Mouse (Mus musculus) large intestine, adult 2 months (tissue): ENCODE results near the gene Pigq. TPM values are rescaled to one million over a fixed set of nuclear protein-coding genes. Genes with fewer than 3 reads are reported as not detected.

ENCODE experiments used
- DNase-seq: peaks from one replicate; pipeline ENCODE4 v3.0.0-alpha.2; 2012; ENCODE audit warnings: low read depth, low spot score
- WGBS: fragments of 180-500 bp; shearing (Covaris S2); methylation state at CpG from one replicate; pipeline ENCODE4 v1.1.7; 2018; 5-methylcytosine and 5-hydroxymethylcytosine counted together
- polyA plus RNA-seq: library from polyadenylated mRNA; depleted of rRNA; stranded (reverse); fragments of >200 nt; gene quantifications from 2 replicates; pipeline ENCODE4 v1.2.3, GENCODE M21; 2012; rRNA removed

Gene Pigq
- polyA plus RNA-seq: 73.7 and 90.3 TPM in 2 replicates

DNA sequence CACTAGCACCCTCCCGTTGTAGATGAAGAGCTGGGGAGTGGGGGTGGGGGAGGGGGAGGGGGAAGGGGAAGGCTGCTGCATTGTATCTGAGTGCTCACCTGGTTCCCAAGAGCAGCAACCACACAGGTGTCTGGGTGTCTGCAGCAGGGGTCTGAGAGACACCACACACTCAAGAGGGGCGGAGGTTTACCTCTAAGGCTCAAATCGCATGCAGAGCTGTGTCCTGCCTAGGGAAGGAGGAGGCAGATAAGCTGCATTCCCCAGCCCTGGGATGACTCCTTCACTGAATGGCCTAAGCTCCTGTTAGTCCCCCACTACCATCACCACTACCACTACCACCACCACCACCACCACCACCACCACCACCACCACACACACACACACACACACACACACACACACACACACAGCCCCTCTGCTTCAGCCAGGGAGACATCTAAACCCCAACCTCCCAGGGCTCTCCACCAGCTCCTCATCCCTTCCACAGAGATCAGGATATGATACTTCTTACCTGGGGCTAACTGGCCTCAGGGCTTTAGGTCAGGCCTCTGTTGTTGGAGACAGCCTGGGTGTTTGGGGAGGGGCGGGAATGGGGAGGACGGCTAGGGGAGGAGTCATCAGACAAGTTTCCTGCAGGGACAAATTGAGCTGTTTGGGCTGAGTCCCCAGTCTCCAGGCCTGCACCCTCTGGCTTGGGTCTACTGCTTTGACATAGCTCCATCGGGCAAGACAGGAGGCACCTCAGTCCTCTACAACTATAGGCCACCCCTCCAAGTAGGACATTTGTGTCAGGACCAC lies at the start of gene Pigq, which contains the start of gene Nhlrc4:
Gene Pigq (minus strand): TSS at position 571 of the 798 bp plus-strand sequence.
Gene Nhlrc4 (minus strand): TSS at position 596 of the 798 bp plus-strand sequence.
- WGBS: 55% methylated on average over 6 of the region's 6 CpGs
- DNase-seq: no peak

DNA sequence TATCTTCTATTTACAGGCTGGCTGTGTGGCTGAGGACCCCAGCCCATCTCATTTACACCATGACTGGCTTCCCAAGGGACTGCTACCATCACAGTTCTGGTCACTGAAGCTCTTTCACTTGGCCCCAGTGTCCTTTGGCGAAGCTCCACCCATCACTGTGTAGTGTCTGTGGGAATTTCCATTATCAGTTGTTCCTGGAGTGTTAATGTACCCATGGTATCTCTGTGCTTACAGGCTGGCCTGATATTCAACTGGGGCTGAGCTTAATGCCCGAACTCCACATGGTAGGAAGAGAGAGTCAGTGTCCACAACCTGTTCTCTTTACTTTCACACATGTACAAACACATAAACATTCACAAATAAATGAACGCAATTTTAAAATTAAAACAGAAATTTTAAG lies 48.8 kb upstream of the Pigq start:
- WGBS: 90% methylated on average over 3 of the region's 3 CpGs
- no peak for DNase-seq

DNA sequence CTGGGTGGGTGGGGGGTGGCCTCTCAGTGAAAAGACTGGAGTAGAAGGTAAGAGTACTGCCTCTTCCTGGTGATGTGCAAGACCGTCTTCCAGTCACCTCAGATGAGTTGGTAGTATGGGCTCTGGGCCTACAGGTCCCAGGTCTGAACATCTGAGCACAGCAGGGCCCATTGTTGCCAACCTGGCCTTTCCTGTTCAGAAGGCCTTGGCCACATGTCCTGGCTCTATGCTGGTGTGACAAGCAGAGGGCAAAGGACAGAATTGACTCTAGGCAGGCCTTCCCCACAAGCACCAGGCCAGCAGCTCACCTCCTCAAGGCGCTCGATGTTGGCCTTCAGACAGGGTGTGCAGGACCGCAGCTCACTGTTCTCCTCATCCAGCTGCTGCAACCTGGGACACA lies 47.5 kb upstream of the Pigq start:
- DNase-seq: no peak
- WGBS: 94% methylated on average over 4 of the region's 4 CpGs

DNA sequence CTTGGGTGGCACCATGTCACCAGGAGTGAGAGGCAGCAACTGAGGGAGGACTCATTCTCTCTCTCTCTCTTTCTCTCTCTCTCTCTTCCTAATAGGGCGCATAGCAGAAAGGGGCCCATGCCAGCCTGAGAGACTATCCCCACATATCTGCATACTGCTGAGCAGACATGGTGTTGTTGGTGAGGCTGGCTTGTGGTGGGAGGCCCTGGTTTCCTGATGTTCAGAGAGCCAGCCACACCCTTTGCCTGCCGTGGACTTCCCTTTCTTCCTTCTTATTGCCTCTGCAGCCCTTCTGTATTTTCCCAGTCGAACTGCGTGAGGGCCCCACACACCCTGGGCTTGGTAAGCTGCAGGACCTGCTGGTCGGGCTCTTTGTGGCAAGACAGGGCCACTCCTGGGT lies 45.6 kb upstream of the Pigq start:
- no peak for DNase-seq
- WGBS: 49% methylated on average over 5 of the region's 5 CpGs

DNA sequence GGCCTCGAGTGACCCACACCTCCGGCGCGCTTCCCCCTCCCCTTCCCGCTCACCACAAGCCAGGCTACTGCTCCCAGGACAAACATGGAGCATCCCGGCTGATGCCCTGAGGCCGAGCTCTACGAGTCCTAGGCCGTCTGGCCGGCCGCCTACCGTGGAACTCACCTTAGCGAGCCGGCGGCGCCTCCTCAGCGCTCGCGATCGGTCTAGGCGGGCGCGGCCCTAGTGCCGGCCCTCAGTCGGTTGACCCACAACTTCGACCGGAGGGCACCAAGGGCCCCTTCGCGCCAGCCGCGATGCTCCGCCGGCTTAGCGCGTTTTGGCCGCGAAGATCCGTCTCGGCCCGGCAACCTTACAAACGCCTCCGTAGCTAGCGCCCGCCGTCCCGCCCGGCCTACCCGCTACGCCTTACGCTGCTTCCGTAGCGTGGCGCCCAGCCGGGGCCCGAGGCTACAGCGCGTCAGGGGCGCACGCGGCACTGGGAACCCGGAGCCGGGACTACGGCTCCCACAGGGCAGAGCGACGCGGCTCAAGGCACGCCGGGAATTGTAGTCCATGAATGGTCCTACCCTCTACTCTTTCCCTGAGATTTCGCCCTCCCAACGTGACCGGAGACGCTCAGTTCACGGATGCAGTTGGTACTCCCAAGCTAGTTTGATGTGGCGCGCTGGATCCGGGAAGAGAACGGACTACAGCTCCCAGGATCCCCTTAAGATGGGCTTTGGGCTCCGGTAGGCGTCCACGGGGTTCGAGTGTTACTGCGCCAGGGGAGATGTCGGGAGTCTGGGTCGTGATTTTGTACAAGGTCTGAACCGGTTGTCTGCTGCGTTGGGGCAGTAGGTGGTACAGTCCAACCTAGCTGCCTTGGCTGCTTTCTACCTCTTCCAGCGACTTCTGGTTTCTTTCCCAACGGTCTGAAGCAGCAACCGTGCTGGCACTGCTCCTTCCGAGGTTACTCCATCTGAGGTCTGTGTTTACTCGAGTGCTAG lies 40.9 kb upstream of the Pigq start, which contains the start of gene Capn15:
Gene Capn15 (minus strand): TSS at position 491 of the 989 bp plus-strand sequence.
- DNase-seq: peak; percentile 82
- under 1% methylated on average over 91 of the region's 91 CpGs for WGBS

DNA sequence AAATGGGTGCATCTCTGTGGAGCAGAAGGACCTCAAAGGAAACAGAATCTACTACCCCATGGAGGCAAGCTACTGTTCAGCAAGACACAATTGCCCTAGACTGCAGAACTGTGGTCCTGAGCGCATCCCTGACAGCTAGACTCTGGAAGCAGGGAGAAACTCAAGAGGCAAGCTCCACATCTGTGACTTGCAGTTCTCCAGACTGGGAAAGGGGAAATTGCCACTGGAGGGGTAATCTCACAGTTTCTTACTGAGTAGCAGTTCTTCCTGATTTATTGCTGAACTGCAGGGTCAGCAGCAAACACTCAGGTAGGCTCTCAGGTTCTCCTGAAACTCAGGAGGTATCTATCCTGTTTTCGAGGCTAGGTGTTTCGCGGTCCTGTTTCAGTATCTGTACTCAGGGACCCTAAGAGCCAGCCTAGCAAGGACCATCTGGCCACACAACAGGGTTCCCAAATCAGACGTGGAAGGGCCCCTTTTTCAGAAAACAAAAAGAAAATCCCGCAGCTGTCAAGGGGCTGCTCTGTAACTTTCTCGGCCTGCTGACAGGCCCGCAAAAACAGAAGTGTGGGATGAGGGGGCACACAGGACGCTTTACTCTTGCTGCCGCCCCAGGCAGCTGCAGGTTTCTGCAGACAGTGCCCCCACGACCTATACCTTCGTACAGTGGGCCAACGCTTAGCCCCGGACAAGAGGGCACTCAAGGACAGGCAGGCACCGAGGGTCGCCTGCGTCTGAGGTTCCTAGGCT lies 40.0 kb upstream of the Pigq start:
- 6% methylated on average over 17 of the region's 17 CpGs for WGBS
- DNase-seq: no peak

DNA sequence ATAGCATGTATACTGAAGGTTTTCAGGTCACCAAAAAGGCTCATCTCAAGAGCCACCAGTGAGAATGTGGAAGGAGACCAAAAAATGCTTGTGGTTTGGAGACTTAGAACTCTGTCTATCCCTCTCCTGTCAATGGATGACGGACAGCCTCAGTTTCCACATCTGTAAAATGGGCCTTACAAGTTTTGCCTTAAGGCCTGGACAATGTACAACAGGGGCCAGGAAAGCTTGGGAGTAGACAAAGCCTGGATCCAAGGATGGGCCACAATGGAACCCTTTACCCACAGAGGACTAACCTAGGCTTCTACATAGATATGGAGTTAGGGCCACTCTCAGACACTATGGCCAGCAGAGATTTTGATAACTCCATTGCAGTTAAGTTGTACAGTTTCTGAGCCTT lies 39.3 kb upstream of the Pigq start:
- 100% methylated on average over 1 of the region's 1 CpGs for WGBS

DNA sequence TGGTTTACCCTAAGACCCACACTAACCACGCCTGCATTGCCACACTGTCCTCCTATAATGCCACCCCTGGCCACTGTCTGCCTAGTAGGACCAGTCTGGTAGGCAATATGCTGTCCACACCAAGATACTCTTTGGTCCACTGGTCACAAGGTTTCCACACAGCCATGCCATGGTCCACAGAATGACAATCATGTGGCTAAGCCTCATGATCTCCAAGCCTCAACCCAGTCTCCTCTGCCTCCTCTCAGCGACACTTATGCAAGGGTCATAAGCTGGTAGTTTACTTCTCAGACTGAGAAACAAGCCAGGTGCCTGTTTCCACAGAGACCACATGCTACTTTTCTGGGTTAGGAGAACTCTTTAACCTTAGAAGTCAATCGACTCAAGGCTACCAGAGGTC lies 38.2 kb upstream of the Pigq start:
- no peak for DNase-seq
- 85% methylated on average over 3 of the region's 3 CpGs for WGBS

More for the DNA sequence above, 39.3 kb upstream of the Pigq start:
- DNase-seq: no peak

DNA sequence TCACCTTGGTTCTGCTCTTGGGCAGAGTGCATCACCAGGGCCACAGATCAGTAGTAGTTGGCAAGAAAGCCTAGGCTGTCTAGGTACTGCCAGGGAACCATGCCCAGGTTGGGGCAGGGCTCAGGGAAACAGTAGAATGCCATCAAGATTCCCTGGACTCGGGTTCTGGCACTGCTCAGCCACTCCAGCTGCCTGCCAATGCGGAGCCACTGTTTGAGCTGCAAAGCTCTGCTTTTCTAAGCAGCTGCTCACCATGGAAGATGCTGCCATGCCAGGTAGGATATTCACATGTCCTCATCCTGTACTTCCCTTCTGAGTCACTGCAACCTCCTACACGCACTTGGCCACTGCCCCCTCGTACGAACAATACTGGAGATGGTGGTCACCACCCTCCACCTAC lies 36.1 kb upstream of the Pigq start:
- DNase-seq: no peak
- WGBS: 59% methylated on average over 5 of the region's 5 CpGs

DNA sequence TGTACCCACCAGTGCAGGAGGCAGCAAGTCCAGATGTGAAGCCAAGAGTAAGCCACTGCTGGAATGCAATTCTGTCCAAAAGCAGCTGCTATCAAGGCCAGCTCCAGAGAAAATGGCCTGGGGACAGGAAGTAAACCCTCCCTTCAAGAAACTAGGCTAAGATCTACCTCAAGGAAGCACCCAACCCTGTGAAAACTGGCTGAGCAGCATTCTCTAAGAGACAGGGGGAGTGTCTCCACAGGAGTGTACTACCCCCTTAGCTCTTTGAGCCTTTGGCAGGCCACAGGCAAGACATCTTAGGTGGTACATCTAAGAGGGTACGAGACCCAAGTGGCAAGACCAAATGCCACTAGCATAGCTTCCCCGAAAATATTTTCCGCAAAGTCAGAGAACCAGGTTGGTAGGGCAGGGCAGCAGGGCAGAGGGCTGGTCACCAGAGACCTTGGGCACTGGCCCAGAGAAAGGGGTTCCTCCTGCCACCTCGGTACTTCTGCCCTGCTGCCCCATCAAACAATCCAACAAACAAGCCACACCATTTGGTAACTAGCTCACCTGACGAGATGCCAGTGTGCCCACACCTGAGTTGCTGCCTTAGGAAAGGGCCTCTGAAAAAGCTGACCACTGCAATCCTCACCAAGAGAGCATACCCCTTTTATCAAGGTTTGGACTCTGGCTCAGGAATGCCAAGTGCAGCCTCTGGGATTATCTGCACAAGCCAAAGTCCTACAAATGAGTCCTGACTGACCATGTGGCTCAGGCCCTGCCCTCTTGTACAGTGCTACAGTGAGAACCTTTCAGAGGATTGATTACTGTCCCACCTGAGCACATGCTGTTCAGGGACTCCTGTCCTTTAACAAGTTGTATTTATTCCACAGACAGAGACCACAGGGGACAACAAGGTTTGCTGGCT lies 35.3 kb upstream of the Pigq start:
- no peak for DNase-seq
- 49% methylated on average over 5 of the region's 5 CpGs for WGBS

DNA sequence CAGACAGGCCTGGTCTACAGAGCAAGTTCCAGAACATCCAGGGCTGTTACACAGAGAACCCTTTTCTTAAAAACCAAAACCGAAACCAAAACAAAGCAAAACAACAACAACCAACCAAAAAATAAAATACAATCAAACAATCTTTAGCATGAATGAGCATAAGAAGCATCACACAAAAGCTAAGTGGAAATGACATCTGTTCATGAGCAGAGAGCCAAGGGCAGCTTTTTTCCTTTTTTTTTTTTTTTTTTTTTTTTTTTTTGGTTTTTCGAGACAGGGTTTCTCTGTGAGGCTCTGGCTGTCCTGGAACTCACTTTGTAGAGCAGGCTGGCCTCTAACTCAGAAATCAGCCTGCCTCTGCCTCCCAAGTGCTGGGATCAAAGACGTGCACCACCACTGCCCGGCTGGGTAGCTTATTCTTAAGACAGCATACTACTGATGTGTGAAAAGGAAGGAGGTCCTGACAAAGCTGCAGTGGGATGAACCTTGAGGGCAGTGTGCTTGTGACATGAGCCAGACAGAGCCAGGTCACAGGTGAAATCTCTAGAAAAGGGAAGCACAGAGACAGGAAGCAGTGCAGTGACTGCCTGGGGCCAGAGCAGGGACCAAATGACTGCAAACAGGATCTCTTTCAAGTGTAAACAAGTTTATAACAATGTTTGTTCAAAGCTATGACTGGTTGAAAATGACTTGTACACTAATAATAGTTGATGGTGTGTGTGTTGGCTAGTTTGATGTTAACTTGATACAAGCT lies 26.4 kb upstream of the Pigq start:
- no peak for DNase-seq
- 69% methylated on average over 4 of the region's 4 CpGs for WGBS

DNA sequence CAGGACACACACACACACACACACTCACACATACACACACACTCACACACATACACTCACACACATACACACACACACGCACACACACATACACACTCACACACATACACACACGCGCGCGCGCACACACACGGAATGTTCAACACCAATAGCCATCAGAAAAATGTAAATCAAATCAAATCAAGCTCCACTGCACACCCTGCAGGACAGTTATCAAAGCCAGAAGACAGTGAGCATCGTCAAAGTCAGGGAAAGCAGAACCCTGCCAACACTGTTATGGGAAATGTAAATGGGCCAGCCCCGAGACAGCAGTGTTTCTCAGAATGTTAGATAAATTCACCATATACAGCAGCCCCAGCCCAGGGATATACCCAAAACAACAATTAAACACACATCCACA lies 25.7 kb upstream of the Pigq start:
- DNase-seq: no peak
- 80% methylated on average over 9 of the region's 9 CpGs for WGBS

DNA sequence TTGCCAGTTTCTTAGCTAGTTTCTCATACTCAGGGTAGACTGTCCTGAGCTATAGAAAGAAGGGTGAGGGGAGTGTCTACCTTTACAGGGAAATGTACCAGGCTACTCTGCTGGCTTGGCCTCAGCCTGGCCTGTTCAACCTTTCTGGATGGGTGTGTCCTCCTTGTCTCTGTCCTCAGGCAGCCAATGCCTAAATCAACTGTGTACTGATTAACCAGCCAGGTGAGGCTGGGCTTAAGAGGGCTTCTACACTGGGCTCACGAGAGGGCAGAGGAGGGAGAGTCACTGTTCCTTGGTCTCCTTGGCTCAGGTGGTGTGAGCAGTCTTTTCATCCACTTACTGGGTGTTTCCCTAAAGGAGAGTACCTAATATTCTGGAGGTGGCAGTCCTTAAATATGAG lies 23.4 kb upstream of the Pigq start:
- DNase-seq: no peak
- WGBS: 34% methylated on average over 1 of the region's 1 CpGs

DNA sequence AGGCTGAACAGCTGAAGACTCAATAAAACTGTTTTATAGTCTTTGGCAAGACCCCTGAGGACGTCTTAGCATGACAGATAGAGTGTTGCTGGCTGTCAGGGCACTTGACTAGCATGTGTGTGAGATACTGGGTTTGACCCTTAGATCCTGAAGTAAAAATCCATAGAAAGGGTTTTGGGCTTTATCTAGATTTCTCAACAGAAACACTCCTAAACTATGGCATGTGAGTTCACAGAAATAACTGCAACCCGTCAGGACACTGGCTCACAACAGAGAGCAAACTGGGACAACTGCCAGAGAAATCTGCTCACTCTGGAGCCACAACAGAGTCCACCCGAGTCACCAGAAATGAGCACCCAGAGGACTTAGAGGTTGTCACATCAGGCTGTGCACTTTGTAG lies 22.9 kb upstream of the Pigq start:
- 11% methylated on average over 3 of the region's 3 CpGs for WGBS
- DNase-seq: no peak

DNA sequence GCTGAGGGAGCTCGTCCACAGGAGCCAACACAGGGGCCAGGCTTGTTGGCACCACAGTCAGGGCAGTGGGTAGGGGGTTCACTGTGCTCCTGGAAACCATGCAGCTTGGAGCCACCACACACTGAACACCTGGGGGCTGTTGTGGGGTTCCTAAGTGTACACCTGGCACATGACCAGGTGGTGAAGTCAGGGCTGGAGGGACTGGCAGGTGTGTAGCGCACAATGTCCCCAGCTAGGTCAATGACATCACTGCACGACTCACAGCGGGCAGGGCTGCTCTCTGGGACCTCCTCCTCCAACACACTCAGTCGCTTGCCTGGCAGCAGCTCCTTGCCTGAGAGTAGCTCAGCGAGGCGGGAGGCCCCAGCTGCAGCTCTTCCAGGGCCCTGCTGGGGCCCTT lies 19.5 kb upstream of the Pigq start:
- no peak for DNase-seq
- 65% methylated on average over 7 of the region's 7 CpGs for WGBS

DNA sequence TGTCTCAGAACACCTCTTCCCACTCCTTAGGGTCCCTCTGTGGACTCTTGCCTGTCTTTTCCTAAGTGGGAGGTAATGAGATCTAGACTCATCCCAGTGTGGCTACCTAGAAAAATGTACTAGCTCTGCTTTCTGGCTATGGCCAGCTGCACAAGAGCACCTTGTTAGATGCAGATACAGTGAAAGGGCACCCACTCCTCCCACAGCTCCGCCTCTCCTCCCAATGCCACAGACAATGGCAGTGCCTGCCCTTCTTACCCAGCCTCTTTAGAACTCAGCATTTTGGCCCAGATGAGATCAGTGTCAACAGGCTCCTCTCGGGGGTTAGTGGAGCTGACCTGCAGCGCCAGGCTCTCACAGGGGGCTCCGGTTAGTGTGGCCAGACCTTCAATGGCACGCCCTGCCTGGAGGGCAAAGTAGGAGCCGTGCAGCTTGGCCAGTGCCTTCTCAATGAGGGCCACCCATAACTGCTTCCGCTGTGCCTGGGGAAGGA lies 17.7 kb upstream of the Pigq start:
- 95% methylated on average over 7 of the region's 7 CpGs for whole genome bisulfite sequencing
- no peak for DNase-seq

DNA sequence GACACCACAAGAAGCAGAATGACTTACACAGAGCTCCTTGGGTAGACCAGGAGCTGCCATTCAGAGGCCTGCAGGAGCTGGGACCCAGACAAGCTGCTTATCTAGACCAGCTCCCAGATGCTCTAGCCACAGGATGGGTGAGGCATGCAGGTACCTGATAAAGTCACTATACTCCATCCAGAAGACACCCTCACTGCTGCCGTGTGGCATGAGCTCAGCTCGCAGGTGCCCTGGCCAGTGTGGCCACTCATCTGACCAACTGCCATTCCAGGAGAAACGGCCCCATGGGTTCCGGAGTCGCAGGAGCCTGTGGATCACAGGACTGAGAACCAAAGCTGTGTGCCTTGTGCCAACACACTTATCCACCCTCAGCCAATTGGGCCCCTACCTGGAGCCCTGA lies 16.8 kb upstream of the Pigq start:
- WGBS: 95% methylated on average over 5 of the region's 5 CpGs
- DNase-seq: no peak
